Mouse (Mus musculus) stomach, embryonic 15.5 days (tissue): ENCODE measurements around the gene Man2a2. TPM values are rescaled to one million over a fixed set of nuclear protein-coding genes. Genes with fewer than 3 reads are reported as not detected.

Experiments used
- ATAC-seq: fragments of 200-750 bp; cut with Nextera tagmentation; 2 replicates; pipeline ENCODE4 v1.8.0; 2017; ENCODE audit warnings: low read depth, moderate number of reproducible peaks, moderate TSS enrichment; ENCODE audit not compliant: insufficient read depth, low FRiP score
- H3K27ac ChIP-seq: fragments of 300-500 bp; sonication (generic); 2 replicates; pipeline ENCODE4 v1.5.1; 2015; ENCODE audit warnings: mild to moderate bottlenecking, inconsistent platforms
- H3K27me3 ChIP-seq: fragments of 300-500 bp; sonication (generic); replicated peaks from 2 replicates; pipeline ENCODE4 v1.6.1; 2015; ENCODE audit warnings: inconsistent platforms
- H3K36me3 ChIP-seq: fragments of 300-500 bp; sonication (generic); 2 replicates; pipeline ENCODE4 v1.6.1; 2015; ENCODE audit warnings: inconsistent platforms
- H3K4me1 ChIP-seq: fragments of 300-500 bp; sonication (generic); 2 replicates; pipeline ENCODE4 v1.6.1; 2015; ENCODE audit warnings: inconsistent platforms
- H3K4me2 ChIP-seq: fragments of 300-500 bp; sonication (generic); 2 replicates; pipeline ENCODE4 v1.6.1; 2015; ENCODE audit warnings: mild to moderate bottlenecking, inconsistent platforms
- H3K4me3 ChIP-seq: fragments of 300-500 bp; sonication (generic); replicated peaks from 2 replicates; pipeline ENCODE4 v1.5.1; 2015; ENCODE audit warnings: inconsistent platforms
- H3K9ac ChIP-seq: fragments of 300-500 bp; sonication (generic); 2 replicates; pipeline ENCODE4 v1.6.1; 2015; ENCODE audit warnings: inconsistent platforms
- H3K9me3 ChIP-seq: fragments of 300-500 bp; sonication (generic); 2 replicates; pipeline ENCODE4 v1.6.1; 2016; ENCODE audit warnings: inconsistent platforms
- WGBS: fragments of 180-500 bp; shearing (Covaris S2); methylation state at CpG from one replicate; pipeline ENCODE4 v1.1.7; 2015; 5-methylcytosine and 5-hydroxymethylcytosine counted together
- polyA plus RNA-seq: library from polyadenylated mRNA; unstranded; fragments of >200 nt; fragmentation: Nextera tagmentation; extraction: Ambion mirVana; gene quantifications from 2 replicates; pipeline ENCODE4 v1.2.1, GENCODE M21; 2015

Man2a2 gene
- polyA plus RNA-seq, result 16.3 and 16.4 TPM in 2 replicates

GRCm38 (mm10) chr7:80371041-80371751, at the start of gene Man2a2:
Gene Man2a2, minus strand, starts transcription at chr7:80371375.
- Histone ChIP-seq H3K9ac (peak within 1 kb of the TSS; percentile 64), H3K27ac (peak within 1 kb of the TSS; percentile 76), H3K27me3 (no peaks in the 10 kb centered on the region), H3K4me3 (peak within 1 kb of the TSS; percentile 88), H3K4me2 (peak within 1 kb of the TSS; percentile 80), H3K4me1 (peaks cover 11% of the 10 kb centered on the region), H3K9me3 (no peaks in the 10 kb centered on the region), H3K36me3 (peaks cover 17% of the 10 kb centered on the region)
- 1% methylated on average over 47 of the region's 86 CpGs for WGBS
- peak; percentile 70 for ATAC-seq

GRCm38 (mm10) chr7:80420586-80420985, 49.4 kb upstream of the Man2a2 start:
- Histone ChIP-seq H3K36me3 (no peaks in the 10 kb centered on the region), H3K27me3 (no peaks in the 10 kb centered on the region), H3K4me3 (no peak overlapping the region), H3K4me1 (peaks cover 7% of the 10 kb centered on the region; the same call in 1 of the 2 replicates), H3K9ac (no peak overlapping the region), H3K27ac (no peak overlapping the region), H3K4me2 (no peak overlapping the region), H3K9me3 (no peaks in the 10 kb centered on the region)
- WGBS, result 85% methylated on average over 4 of the region's 4 CpGs
- no peak for ATAC-seq

GRCm38 (mm10) chr7:80419278-80419677, 48.1 kb upstream of the Man2a2 start:
- Histone ChIP-seq H3K27ac (no peak overlapping the region), H3K4me1 (peaks cover 7% of the 10 kb centered on the region; the same call in 1 of the 2 replicates), H3K27me3 (no peaks in the 10 kb centered on the region), H3K4me3 (no peak overlapping the region), H3K4me2 (no peak overlapping the region), H3K36me3 (no peaks in the 10 kb centered on the region), H3K9ac (no peak overlapping the region), H3K9me3 (no peaks in the 10 kb centered on the region)
- ATAC-seq, result no peak
- 53% methylated on average over 3 of the region's 3 CpGs for WGBS

GRCm38 (mm10) chr7:80418036-80418435, 46.9 kb upstream of the Man2a2 start:
- Histone ChIP-seq H3K27ac (no peak overlapping the region), H3K36me3 (no peaks in the 10 kb centered on the region), H3K4me2 (no peak overlapping the region), H3K9ac (no peak overlapping the region), H3K4me3 (no peak overlapping the region), H3K27me3 (no peaks in the 10 kb centered on the region), H3K9me3 (no peaks in the 10 kb centered on the region), H3K4me1 (peaks cover 5% of the 10 kb centered on the region; the same call in 1 of the 2 replicates)
- no peak for ATAC-seq
- 82% methylated on average over 3 of the region's 3 CpGs for WGBS

GRCm38 (mm10) chr7:80417601-80418000, 46.4 kb upstream of the Man2a2 start:
- Histone ChIP-seq H3K4me1 (0 out of 2 replicates have a peak, but pooled peaks cover 1% of the 10 kb centered on the region), H3K9me3 (no peaks in the 10 kb centered on the region), H3K27ac (no peak overlapping the region), H3K36me3 (no peaks in the 10 kb centered on the region), H3K27me3 (no peaks in the 10 kb centered on the region), H3K4me2 (no peak overlapping the region), H3K9ac (no peak overlapping the region), H3K4me3 (no peak overlapping the region)
- no peak for ATAC-seq

DNA sequence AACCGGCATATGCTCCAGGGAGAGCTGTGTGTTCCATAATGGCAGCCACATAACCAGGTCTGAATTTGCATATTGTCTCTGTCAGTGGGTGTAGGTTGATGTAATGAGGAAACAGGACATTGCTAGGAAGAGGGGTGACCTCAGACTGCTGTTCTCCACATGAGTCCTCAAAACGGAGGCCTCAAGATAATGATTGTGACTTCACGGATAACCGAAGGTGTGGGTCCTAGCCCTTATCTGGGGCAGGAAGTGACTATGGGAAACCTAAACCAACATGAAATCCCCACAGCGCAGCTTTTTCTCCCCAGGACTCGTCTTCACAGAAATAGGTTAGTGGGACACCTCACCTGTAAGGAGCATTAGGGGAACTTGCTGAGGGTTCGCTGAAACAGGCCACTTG, 45.8 kb upstream of the Man2a2 start:
- Histone ChIP-seq H3K36me3 (no peaks in the 10 kb centered on the region), H3K9ac (no peak overlapping the region), H3K4me2 (no peak overlapping the region), H3K9me3 (no peaks in the 10 kb centered on the region), H3K27ac (no peak overlapping the region), H3K4me3 (no peak overlapping the region), H3K27me3 (no peaks in the 10 kb centered on the region), H3K4me1 (no peaks in the 10 kb centered on the region)
- no peak for ATAC-seq
- 78% methylated on average over 7 of the region's 7 CpGs for WGBS

DNA sequence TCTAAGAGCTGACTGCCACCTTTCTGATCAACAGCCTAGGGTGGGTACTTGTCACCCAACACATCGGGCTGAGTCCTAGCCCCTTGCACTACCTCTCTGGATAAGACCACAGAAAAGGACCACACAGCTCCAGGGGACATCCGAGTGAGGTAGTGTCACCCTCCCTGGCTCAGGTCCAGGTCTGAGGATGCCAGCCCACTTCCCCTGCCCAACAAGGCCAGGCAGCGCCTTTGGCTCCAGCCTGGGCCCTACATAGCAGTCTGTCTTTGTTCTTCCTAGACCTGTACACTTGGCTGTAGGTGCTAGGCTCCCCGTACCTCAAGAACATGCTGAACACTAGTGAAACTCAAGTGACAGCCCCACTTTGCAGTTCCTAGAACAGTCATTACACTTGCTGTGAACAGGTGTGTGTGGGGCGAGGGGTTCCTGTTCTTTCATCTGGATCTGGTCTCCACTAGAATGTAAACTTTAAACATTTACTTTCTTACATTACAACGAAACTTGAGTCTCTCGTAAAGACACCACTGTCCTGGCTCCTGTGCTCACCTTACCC, 43.2 kb upstream of the Man2a2 start:
- H3K9me3 ChIP-seq, result no peaks in the 10 kb centered on the region
- H3K4me1 ChIP-seq, result no peaks in the 10 kb centered on the region
- H3K36me3 ChIP-seq, result no peaks in the 10 kb centered on the region
- ATAC-seq, result no peak
- H3K4me3 ChIP-seq, result no peak overlapping the region
- 69% methylated on average over 7 of the region's 7 CpGs for WGBS
- H3K27me3 ChIP-seq, result no peaks in the 10 kb centered on the region
- no peak overlapping the region for H3K9ac ChIP-seq
- H3K27ac ChIP-seq, result no peak overlapping the region
- no peak overlapping the region for H3K4me2 ChIP-seq

DNA sequence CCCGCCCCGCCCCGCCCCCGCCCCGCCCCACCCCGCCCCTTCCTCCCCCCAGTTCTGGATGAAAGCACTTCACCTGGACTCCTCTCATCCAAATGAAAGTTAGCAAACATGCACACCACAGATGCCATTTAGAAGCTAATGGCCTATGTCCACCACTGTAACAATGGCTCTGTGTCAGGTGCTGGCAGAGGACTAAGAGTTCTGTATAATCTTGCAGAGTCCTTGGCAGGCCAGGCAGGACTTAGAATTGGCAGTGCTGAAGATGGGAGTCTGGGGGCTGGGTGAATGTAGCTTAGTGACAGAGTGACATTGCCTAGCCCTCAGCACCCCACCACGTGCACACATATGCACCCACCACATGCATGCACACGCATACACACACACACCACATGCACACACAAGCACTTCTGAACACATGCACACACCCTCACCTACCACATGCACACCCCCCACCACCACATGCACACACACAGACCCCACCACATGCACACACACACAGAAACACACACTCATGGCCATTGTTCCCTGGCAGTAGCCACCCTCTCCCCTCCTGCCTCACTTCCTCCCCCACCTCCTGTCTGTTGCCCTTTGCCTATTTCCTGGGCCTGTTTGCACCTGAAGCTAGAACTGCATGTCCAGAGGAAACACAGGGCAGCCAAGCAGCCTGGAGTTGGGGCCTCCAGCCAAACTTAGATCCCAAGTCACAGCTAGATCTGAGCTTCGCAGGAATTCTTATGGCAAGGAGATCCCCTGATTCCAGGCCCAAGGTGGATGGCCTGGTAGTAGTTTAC, 42.5 kb upstream of the Man2a2 start:
- Histone ChIP-seq H3K36me3 (no peaks in the 10 kb centered on the region), H3K9ac (no peak overlapping the region), H3K27ac (no peak overlapping the region), H3K4me1 (no peaks in the 10 kb centered on the region), H3K4me2 (no peak overlapping the region), H3K4me3 (no peak overlapping the region), H3K9me3 (no peaks in the 10 kb centered on the region), H3K27me3 (no peaks in the 10 kb centered on the region)
- 84% methylated on average over 9 of the region's 9 CpGs for WGBS
- ATAC-seq, result no peak

DNA sequence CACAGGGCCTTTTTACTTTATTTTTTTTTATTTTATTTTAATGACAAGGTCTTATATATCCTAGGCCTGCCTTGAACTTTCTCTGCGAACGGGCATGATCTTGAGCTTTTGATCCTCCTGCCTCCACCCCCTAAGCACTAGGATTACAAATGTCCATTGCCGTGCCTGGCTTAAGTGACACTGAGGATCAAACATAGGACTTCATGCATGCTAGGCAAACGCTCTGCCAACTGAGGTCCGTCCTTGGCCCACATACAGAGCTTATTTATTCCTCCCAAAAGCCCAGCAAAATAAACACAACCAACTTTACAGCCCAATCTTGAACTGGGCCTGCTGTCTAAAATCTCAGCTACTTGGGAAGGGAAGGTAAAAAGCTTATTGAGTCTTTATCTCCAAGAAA, 41.6 kb upstream of the Man2a2 start:
- H3K9me3 ChIP-seq, result no peaks in the 10 kb centered on the region
- ATAC-seq, result no peak
- H3K9ac ChIP-seq, result no peak overlapping the region
- no peak overlapping the region for H3K27ac ChIP-seq
- H3K4me3 ChIP-seq, result no peak overlapping the region
- H3K36me3 ChIP-seq, result no peaks in the 10 kb centered on the region
- 68% methylated on average over 5 of the region's 5 CpGs for WGBS
- H3K27me3 ChIP-seq, result no peaks in the 10 kb centered on the region
- H3K4me2 ChIP-seq, result no peak overlapping the region
- H3K4me1 ChIP-seq, result 0 out of 2 replicates have a peak, but pooled peaks cover 3% of the 10 kb centered on the region

GRCm38 (mm10) chr7:80412279-80412678, 41.1 kb upstream of the Man2a2 start:
- 0 out of 2 replicates have a peak, but pooled peaks cover 8% of the 10 kb centered on the region for H3K4me1 ChIP-seq
- H3K27me3 ChIP-seq, result no peaks in the 10 kb centered on the region
- H3K9ac ChIP-seq, result no peak overlapping the region
- H3K9me3 ChIP-seq, result no peaks in the 10 kb centered on the region
- no peaks in the 10 kb centered on the region for H3K36me3 ChIP-seq
- no peak overlapping the region for H3K4me3 ChIP-seq
- ATAC-seq, result no peak
- no peak overlapping the region for H3K27ac ChIP-seq
- WGBS, result 77% methylated on average over 10 of the region's 10 CpGs
- no peak overlapping the region for H3K4me2 ChIP-seq

DNA sequence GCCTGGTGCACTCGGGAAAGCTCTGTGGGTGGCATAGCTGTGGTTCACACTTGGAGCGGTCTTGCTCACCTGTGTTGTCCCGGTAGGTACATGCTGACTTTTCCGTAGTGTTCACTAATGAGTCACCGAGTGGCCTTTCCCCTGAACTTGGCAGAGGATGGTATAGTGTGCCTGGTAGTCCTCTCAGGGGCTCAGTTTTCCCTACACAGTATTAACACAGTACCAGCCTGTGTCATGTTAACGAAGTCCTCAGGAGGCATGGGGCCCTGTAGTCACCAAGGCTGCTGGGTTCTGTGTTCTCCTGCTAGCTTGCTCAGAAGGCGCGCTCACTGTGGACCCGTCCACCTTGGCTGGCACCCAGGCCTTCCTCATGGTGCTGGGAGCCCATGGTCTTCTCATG, 39.2 kb upstream of the Man2a2 start:
- 84% methylated on average over 9 of the region's 9 CpGs for WGBS

DNA sequence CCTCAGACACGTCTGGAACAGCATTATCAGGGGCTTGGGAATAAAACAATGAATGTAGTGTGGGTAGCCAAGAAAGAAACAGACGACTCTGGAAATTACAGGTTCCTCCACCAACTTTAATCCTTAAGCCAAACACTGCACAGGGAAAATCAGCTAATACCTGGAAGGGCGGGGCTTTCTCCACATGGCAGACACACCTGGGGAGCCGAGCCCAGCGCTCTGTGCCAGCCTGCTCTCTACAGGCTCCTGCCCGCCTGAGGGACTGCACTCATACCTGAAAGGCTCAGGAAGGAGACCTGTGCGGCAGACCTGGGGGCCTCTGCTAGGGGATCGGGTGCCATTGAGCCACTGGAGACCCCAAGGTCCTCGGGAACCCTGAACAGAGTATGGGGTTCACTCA, 36.5 kb upstream of the Man2a2 start:
- H3K9ac ChIP-seq, result no peak overlapping the region
- no peak overlapping the region for H3K4me3 ChIP-seq
- H3K27me3 ChIP-seq, result no peaks in the 10 kb centered on the region
- 0 out of 2 replicates have a peak, but pooled peaks have one; percentile 51 for ATAC-seq
- H3K4me1 ChIP-seq, result 0 out of 2 replicates have a peak, but pooled peaks cover 9% of the 10 kb centered on the region
- WGBS, result 59% methylated on average over 9 of the region's 9 CpGs
- no peak overlapping the region for H3K4me2 ChIP-seq
- no peaks in the 10 kb centered on the region for H3K9me3 ChIP-seq
- no peak overlapping the region for H3K27ac ChIP-seq
- H3K36me3 ChIP-seq, result no peaks in the 10 kb centered on the region

More for the DNA sequence above, 39.2 kb upstream of the Man2a2 start:
- Histone ChIP-seq H3K4me1 (0 out of 2 replicates have a peak, but pooled peaks cover 9% of the 10 kb centered on the region), H3K4me2 (no peak overlapping the region), H3K27ac (no peak overlapping the region), H3K9ac (no peak overlapping the region; the same call in 1 of the 2 replicates), H3K9me3 (no peaks in the 10 kb centered on the region), H3K36me3 (no peaks in the 10 kb centered on the region), H3K4me3 (no peak overlapping the region), H3K27me3 (no peaks in the 10 kb centered on the region)
- no peak; the same call in 1 of the 2 replicates for ATAC-seq
